Mouse (Mus musculus) limb, embryonic 12.5 days (tissue): ENCODE measurements around the gene Fgf18. TPM values are rescaled to one million over a fixed set of nuclear protein-coding genes. Genes with fewer than 3 reads are reported as not detected.
A peak's percentile ranks its signal among the peaks of the same experiment; 100 is the strongest.

Source experiments
- ATAC-seq: fragments of 200-750 bp; cut with Nextera tagmentation; 2 replicates; pipeline ENCODE4 v1.8.0; 2017; ENCODE audit warnings: low read depth, moderate TSS enrichment; ENCODE audit not compliant: insufficient number of reproducible peaks, insufficient read depth, low FRiP score, low TSS enrichment
- H3K27ac ChIP-seq: fragments of 300-500 bp; sonication (generic); 2 replicates; pipeline ENCODE4 v1.5.1; 2016; ENCODE audit warnings: mild to moderate bottlenecking, moderate library complexity
- H3K27me3 ChIP-seq: fragments of 300-500 bp; sonication (generic); 2 replicates; pipeline ENCODE4 v1.6.1; 2016; ENCODE audit warnings: mild to moderate bottlenecking, moderate library complexity
- H3K36me3 ChIP-seq: fragments of 300-500 bp; sonication (generic); 2 replicates; pipeline ENCODE4 v1.6.1; 2016; ENCODE audit warnings: mild to moderate bottlenecking, moderate library complexity
- H3K4me1 ChIP-seq: fragments of 300-500 bp; sonication (generic); replicated peaks from 2 replicates; pipeline ENCODE4 v1.6.1; 2016
- H3K4me2 ChIP-seq: fragments of 300-500 bp; sonication (generic); 2 replicates; pipeline ENCODE4 v1.6.1; 2016; ENCODE audit warnings: mild to moderate bottlenecking, moderate library complexity
- H3K4me3 ChIP-seq: fragments of 300-500 bp; sonication (generic); replicated peaks from 2 replicates; pipeline ENCODE4 v1.5.1; 2016; ENCODE audit warnings: mild to moderate bottlenecking
- H3K9ac ChIP-seq: fragments of 300-500 bp; sonication (generic); replicated peaks from 2 replicates; pipeline ENCODE4 v1.6.1; 2016; ENCODE audit warnings: mild to moderate bottlenecking, moderate library complexity
- H3K9me3 ChIP-seq: fragments of 300-500 bp; sonication (generic); 2 replicates; pipeline ENCODE4 v1.6.1; 2016; ENCODE audit warnings: mild to moderate bottlenecking, moderate library complexity
- WGBS: fragments of 180-500 bp; shearing (Covaris S2); methylation state at CpG from one replicate; pipeline ENCODE4 v1.1.7; 2016; 5-methylcytosine and 5-hydroxymethylcytosine counted together
- polyA plus RNA-seq: library from polyadenylated mRNA; unstranded; fragments of >200 nt; fragmentation: Nextera tagmentation; extraction: Ambion mirVana; gene quantifications from 2 replicates; pipeline ENCODE4 v1.2.1, GENCODE M21; 2016

The Fgf18 gene
- polyA plus RNA-seq, 1 experiment from 2014 or later: 19.0 TPM

DNA sequence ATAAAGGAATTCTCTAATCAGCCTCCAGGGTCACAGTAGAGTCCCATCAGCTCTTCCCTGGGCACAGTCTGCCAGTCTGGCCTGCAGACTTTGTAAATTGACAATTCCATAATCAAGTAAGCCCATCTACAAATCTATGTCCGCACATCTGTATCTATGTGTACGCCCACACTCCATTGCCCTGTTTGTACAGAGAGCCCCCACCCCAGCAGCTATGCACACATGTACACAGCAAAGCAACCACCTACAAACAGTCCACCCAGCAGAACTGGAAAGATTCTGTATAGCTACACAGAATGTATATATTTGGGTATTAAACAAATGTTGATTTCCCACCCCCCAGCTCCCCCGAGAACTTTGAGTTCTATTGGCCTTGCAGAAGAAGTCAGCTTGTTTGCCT lies 62.1 kb downstream of the Fgf18 start:
- Histone ChIP-seq H3K4me3 (no peak overlapping the region), H3K9ac (no peak overlapping the region), H3K4me2 (no peak overlapping the region), H3K27me3 (no peaks in the 10 kb centered on the region; the same call in 1 of the 2 replicates), H3K9me3 (no peaks in the 10 kb centered on the region), H3K36me3 (no peaks in the 10 kb centered on the region), H3K27ac (no peak overlapping the region), H3K4me1 (peaks cover 19% of the 10 kb centered on the region)
- ATAC-seq: no peak
- 93% methylated on average over 3 of the region's 3 CpGs for WGBS

DNA sequence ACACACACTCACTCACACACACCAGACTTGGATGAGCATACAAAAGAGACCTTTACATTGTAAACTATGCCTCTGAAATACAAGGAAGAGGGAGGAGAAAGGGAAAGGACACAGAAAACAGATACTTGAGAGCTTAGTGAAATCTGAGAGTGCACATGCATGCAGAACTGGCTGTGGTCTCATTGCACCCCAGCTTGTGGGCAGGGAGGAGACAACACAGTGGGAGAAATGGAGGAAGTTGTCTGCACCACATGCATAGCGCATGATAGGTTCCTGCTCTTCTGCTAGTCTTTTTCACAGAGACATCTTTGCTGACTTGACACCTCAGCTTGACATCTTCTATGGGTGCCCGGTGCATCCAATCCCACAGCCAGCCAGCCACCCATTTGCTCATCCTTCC lies 63.2 kb downstream of the Fgf18 start:
- WGBS: 95% methylated on average over 2 of the region's 2 CpGs
- no peak overlapping the region for H3K27ac ChIP-seq
- no peaks in the 10 kb centered on the region for H3K9me3 ChIP-seq
- H3K4me1 ChIP-seq: peaks cover 24% of the 10 kb centered on the region
- H3K27me3 ChIP-seq: no peaks in the 10 kb centered on the region; the same call in 1 of the 2 replicates
- H3K36me3 ChIP-seq: no peaks in the 10 kb centered on the region
- no peak overlapping the region for H3K4me2 ChIP-seq
- no peak overlapping the region for H3K4me3 ChIP-seq
- no peak overlapping the region for H3K9ac ChIP-seq
- no peak for ATAC-seq

DNA sequence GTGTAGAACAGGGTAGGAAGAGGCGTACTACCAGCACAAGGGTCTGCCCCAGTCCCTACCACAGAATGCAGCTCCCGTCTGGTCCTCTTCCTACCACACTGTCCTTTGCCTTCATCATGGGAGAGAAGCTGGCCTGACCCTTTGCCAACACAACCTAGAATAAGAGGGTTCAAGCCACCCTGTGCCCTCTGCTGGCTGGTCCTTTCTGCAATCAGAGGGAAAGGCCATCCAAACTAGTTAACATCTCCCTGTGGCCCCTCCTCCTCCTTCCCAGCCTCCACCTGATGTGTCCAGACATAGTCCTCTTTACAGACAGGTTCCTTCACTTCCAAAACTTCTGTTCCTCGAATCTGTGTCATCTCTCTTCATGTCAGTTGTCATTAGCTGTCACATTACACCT lies 66.0 kb downstream of the Fgf18 start:
- no peaks in the 10 kb centered on the region for H3K9me3 ChIP-seq
- no peak overlapping the region for H3K27ac ChIP-seq
- peaks cover 38% of the 10 kb centered on the region for H3K4me1 ChIP-seq
- H3K4me3 ChIP-seq: no peak overlapping the region
- no peak for ATAC-seq
- no peak overlapping the region for H3K9ac ChIP-seq
- no peak overlapping the region for H3K4me2 ChIP-seq
- no peaks in the 10 kb centered on the region; the same call in 1 of the 2 replicates for H3K27me3 ChIP-seq
- H3K36me3 ChIP-seq: no peaks in the 10 kb centered on the region
- 78% methylated on average over 3 of the region's 3 CpGs for WGBS

DNA sequence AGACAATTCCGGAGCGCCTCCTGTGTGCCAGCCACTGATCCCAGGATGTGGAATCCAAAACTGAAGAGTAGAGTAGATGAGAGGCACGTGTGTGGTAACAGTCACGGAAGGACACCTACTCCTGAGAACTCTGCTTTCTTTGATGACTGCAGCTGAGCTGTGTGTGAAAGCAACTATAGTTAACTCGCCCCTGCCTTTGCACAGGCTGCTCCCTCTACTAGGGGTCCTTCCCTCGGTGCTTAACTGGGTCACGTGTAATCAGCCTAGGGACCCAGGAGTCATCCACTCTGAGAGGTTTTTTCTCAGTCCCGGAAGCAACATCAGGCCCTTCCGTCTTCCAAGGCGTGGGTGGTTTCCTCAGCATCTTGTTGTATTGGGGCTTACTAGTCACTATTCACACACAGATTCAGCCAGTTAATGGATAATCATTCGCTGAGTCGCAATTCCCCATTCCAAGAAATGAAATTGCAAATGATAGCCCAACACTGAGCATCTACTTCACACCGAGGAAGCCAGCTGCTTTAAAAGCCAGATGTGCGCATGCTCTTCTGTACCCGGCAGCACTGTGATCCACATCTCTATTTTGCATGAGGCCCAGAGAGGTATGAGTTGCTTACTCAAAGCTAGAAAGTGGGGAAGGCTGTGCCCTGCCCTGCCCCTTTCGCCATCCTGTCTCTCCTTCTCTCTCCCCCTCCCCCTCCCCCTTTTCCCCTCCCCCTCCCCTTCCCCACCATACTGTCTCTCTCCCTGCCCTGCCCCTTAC lies 67.0 kb downstream of the Fgf18 start:
- Histone ChIP-seq H3K9ac (0 out of 2 replicates have a peak overlapping the region, but pooled peaks have one; percentile 3), H3K36me3 (no peaks in the 10 kb centered on the region), H3K27ac (no peak overlapping the region), H3K4me3 (no peak overlapping the region), H3K27me3 (peaks cover 3% of the 10 kb centered on the region; the same call in 1 of the 2 replicates), H3K9me3 (no peaks in the 10 kb centered on the region), H3K4me2 (no peak overlapping the region), H3K4me1 (peaks cover 47% of the 10 kb centered on the region)
- ATAC-seq: no peak
- WGBS: 55% methylated on average over 16 of the region's 16 CpGs

DNA sequence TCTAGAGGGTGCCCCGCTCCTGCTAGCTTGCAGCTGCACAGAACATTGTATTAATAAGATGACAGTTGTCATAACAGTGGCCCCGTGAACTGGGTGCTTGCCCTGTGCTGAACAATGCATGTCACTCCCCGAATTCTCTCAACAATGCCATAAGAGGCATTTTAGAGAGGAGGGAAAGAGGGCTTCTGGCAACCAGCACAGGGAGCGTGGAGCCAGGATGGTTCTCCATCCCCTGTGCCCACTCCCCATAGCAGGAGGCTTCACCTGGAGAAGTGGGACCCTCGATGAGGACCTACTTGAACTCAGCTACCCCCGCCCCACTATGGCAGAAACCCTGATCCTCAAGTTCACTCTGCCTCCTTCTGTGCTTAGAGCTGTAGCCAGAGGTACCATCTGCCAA lies 67.8 kb downstream of the Fgf18 start:
- H3K27me3 ChIP-seq: peaks cover 3% of the 10 kb centered on the region; the same call in 1 of the 2 replicates
- WGBS: 52% methylated on average over 6 of the region's 6 CpGs
- H3K9me3 ChIP-seq: no peaks in the 10 kb centered on the region
- no peak overlapping the region for H3K4me2 ChIP-seq
- no peaks in the 10 kb centered on the region for H3K36me3 ChIP-seq
- H3K27ac ChIP-seq: 0 out of 2 replicates have a peak overlapping the region, but pooled peaks have one; percentile 12
- ATAC-seq: no peak
- peaks cover 54% of the 10 kb centered on the region for H3K4me1 ChIP-seq
- H3K9ac ChIP-seq: no peak overlapping the region
- H3K4me3 ChIP-seq: no peak overlapping the region

DNA sequence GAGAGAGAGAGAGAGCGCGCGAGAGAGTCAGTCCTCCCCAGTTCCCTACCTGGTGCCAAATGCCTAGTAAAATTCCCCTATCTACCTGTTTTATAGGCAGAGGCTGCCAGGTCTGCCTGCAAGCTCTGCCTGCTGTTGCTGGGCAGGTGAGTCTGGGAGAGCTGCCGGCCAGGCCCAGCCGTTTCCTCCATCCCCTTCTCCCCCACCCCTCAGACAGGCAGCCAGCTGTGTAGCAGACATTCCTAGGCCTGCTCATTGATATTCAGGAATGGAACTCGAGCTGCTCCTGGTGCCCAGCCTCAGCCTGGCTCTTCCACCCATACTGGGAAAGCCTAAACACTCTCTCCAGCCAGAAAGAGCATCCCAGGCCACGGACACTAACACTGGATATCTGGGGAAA lies 69.2 kb downstream of the Fgf18 start:
- Histone ChIP-seq H3K9ac (no peak overlapping the region), H3K36me3 (no peaks in the 10 kb centered on the region), H3K4me3 (no peak overlapping the region), H3K27me3 (peaks cover 3% of the 10 kb centered on the region; the same call in 1 of the 2 replicates), H3K27ac (peak overlapping the region; percentile 81), H3K9me3 (no peaks in the 10 kb centered on the region), H3K4me2 (0 out of 2 replicates have a peak overlapping the region, but pooled peaks have one; percentile 13), H3K4me1 (peaks cover 55% of the 10 kb centered on the region)
- peak; percentile 76; the same call in 1 of the 2 replicates for ATAC-seq
- 17% methylated on average over 7 of the region's 7 CpGs for WGBS

DNA sequence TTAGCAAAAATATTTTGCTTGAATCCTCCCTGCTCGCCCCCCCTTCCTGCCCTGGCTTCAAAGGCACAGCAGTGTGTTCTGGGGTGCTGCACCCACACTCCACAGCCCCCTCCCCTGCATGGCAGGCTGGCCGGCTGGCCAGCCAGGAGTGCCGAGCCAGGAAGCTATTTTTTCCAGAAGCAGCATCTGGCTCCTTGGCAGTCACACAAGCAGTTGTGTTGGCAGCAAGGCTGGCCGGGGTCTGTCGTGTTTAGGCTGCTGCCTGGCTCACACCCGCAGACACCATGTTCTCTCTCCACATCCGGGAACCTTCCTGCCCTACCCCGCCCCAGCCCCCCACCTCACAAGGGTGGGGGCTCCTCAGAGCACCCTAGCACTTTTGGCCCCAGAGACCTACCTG lies 71.9 kb downstream of the Fgf18 start:
- Histone ChIP-seq H3K9ac (no peak overlapping the region), H3K9me3 (no peaks in the 10 kb centered on the region), H3K36me3 (no peaks in the 10 kb centered on the region), H3K27me3 (peaks cover 3% of the 10 kb centered on the region; the same call in 1 of the 2 replicates), H3K4me2 (no peak overlapping the region; the same call in 1 of the 2 replicates), H3K27ac (no peak overlapping the region), H3K4me3 (no peak overlapping the region), H3K4me1 (peaks cover 57% of the 10 kb centered on the region)
- 44% methylated on average over 8 of the region's 8 CpGs for WGBS
- ATAC-seq: no peak

DNA sequence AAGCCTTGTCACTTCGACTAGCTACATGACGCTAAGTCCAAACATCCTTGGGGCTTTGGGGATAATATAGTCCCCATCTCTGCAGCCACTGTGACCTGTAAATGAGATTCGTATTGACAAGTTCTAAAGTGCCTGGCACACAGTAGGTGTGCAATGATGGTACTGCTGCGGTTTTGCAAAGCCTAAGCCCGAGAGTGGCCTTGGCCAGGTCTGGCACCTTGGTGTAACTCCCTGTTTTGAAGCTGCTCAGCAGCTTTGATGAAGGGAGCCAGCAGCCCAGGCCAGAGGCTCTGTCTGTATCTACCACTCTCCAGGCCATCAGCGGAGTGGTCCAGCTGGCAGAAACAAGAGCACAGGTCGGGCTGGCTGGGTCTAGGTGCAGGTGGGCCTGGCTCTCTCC lies 72.7 kb downstream of the Fgf18 start:
- H3K27ac ChIP-seq: peak overlapping the region; percentile 50; the same call in 1 of the 2 replicates
- 69% methylated on average over 7 of the region's 7 CpGs for WGBS
- no peak overlapping the region for H3K4me2 ChIP-seq
- H3K9me3 ChIP-seq: no peaks in the 10 kb centered on the region
- peaks cover 56% of the 10 kb centered on the region for H3K4me1 ChIP-seq
- H3K4me3 ChIP-seq: no peak overlapping the region
- no peak for ATAC-seq
- 0 out of 2 replicates have a peak, but pooled peaks cover 3% of the 10 kb centered on the region for H3K27me3 ChIP-seq
- H3K36me3 ChIP-seq: no peaks in the 10 kb centered on the region
- no peak overlapping the region for H3K9ac ChIP-seq

DNA sequence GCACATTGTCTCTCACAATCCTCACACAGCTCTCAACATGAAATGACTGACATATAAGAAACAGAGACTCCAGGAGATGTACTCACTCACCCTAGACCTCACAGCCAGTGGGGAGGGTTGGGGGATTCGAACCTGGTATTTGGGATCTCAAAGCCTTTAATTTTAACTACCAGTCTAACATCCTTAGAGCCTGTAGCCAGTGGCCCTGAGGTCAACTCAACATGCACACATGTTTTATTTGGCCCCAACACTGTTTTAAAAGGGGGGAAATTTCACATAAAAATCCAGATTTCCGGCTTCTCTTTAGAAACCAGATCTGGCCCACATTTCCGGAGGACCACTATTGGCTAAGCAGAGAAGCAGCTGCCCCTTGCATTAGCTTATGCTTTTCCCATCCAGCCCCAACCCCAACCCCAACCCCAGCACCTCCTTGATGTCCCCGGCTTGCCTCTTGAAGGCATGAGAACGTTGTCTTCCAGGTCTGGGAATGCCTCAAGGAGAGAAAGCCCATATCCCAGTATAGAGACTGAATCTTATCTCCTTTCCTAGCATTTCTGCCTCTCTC lies 75.8 kb downstream of the Fgf18 start:
- WGBS: 36% methylated on average over 5 of the region's 5 CpGs
- Histone ChIP-seq H3K4me1 (peaks cover 29% of the 10 kb centered on the region), H3K9me3 (no peaks in the 10 kb centered on the region), H3K27ac (0 out of 2 replicates have a peak overlapping the region, but pooled peaks have one; percentile 35), H3K36me3 (no peaks in the 10 kb centered on the region), H3K9ac (no peak overlapping the region), H3K4me3 (no peak overlapping the region), H3K4me2 (no peak overlapping the region), H3K27me3 (0 out of 2 replicates have a peak, but pooled peaks cover 3% of the 10 kb centered on the region)
- ATAC-seq: 0 out of 2 replicates have a peak, but pooled peaks have one; percentile 42

DNA sequence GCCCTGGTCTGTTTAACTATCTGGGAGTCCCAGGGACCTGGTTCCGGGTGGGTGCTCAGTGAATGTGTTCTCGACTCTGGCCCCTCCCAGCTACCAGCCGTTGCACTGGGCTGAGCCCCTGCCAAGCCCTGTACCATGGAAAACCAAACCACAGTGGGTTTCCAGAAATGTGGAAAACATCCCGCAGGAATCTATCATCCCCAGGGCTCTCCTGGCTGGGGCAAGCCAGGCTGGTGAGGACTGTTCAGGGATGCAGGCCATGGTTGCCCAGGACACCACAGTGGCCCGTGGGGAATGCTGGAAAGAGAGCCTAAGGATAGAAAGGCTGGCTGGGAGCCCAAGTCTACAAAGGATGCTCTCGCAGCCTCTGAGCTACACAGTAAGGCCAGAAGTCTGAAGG lies 76.7 kb downstream of the Fgf18 start:
- Histone ChIP-seq H3K27me3 (0 out of 2 replicates have a peak, but pooled peaks cover 3% of the 10 kb centered on the region), H3K27ac (no peak overlapping the region), H3K4me1 (peaks cover 20% of the 10 kb centered on the region), H3K36me3 (no peaks in the 10 kb centered on the region), H3K9me3 (no peaks in the 10 kb centered on the region), H3K9ac (no peak overlapping the region), H3K4me3 (no peak overlapping the region), H3K4me2 (no peak overlapping the region)
- ATAC-seq: no peak
- 75% methylated on average over 6 of the region's 6 CpGs for WGBS
